Mouse (Mus musculus): ENCODE measurements around the gene Gng10. TPM values are rescaled to one million over a fixed set of nuclear protein-coding genes. Genes with fewer than 3 reads are reported as not detected.

Gng10 gene
- polyA plus RNA-seq, 1 experiment from 2014 or later, result 77.8 TPM

DNA sequence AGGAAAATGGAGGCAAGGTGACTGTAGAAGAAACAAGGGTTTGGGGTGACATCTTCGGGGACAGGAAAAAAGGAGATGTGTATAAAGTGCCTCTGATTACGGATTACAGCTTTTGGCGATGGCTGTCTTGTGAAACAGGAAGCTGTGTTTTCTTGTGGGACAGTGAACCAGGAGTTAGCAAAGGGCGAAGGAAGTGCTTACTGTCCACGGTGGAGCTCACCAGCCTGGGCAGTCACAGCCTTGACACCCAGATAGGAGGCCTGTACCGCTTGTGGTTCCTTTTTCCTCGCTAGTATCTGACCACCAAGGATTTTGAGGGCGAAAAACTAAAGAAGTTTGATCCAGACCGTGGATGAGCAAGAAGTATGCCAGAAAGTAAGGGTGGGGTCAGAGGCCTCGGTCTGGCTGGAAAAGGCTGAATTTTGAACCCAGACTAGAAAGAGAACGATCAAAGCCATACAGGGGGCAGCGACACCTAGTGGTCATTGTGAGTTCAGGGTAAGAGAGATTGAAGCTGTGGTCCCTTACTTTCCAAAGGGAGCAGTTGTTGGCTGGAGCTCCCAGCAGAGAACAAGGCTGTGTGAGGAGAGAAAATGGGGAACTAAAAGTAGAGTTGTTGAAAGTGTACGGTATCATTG, 1.7 kb downstream of the Gng10 start:
- Histone ChIP-seq H3K27me3 (ENCODE audit: insufficient read depth, poor library complexity, severe bottlenecking) (no peaks in the 10 kb centered on the region), H3K27ac (no peak overlapping the region), H3K9me3 (peaks cover 10% of the 10 kb centered on the region; the same call in 1 of the 2 replicates), H3K4me1 (replicated peaks) (peaks cover 15% of the 10 kb centered on the region; the same call in 1 of the 2 replicates), H3K36me3 (peaks cover 16% of the 10 kb centered on the region; the same call in 1 of the 2 replicates), H3K4me3 (no peak overlapping the region)
- peak; percentile 80 for DNase-seq (ENCODE audit: low spot score)
- 50% methylated on average over 13 of the region's 13 CpGs for WGBS

DNA sequence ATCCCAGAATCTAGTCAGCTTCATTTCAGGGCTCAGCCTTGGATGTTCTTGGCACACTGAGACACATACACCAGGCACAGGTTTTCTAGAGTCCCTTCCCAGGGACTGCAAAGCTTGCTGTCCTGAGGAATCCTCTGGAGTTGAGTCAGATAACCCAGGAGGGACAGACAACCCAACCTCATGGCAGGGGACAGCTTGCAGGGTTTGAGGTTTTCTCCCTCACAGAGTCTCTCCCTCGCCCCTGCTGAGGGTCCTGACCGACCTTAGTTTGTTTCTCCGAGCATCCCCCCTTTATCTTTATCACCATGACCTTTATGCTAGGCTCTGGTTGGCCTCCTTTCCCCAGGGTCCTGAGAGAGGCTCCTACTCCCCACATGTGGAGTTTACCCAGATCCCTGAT, 2.6 kb downstream of the Gng10 start:
- no peak overlapping the region for H3K4me3 ChIP-seq
- 70% methylated on average over 3 of the region's 3 CpGs for WGBS
- peaks cover 16% of the 10 kb centered on the region; the same call in 1 of the 2 replicates for H3K36me3 ChIP-seq
- DNase-seq (ENCODE audit: low spot score), result no peak
- H3K4me1 ChIP-seq (replicated peaks), result peaks cover 15% of the 10 kb centered on the region; the same call in 1 of the 2 replicates
- peaks cover 10% of the 10 kb centered on the region; the same call in 1 of the 2 replicates for H3K9me3 ChIP-seq
- H3K27ac ChIP-seq, result no peak overlapping the region
- H3K27me3 ChIP-seq (ENCODE audit: insufficient read depth, poor library complexity, severe bottlenecking), result no peaks in the 10 kb centered on the region

DNA sequence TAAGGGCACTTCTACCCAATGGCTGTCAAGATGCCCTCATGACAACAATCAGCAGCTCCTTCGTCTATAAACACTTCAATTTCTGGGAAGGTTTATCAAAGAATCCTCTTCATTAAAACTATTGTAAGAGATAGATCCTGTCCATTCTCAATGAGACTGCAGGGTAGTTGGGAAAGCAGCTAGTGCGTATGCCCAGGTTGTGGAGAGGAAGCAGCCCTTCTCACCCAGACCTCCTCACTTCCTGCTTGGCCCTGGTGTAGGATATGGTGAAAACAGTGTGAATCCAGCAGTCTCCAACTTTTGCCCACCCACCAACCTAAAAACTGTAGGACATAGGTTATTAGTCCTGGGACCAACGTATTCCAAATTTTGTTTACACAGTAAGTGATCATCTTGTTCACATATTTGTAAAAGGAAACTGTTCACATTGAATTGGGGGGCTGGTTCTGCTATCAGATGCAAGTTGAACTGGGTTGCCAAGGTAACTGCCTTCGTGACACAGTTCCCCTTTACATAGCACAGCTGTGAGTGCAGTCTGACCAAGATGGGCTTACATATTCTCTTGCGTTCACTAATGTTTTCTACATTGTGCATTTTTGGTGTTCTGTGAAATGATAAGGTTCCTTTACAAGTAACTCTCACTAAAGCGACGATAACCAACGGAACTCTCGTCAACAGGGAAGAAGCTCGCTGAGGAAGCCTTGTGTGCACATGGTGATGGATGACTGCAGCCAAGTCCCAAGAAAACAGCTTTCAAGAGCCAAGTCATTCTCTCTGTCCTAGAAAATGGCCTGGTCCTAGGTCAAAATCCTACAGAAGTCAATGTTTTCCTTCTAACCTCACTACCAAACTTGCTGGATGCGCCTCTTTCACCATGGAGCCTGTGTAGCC, 5.8 kb downstream of the Gng10 start:
- H3K4me1 ChIP-seq (replicated peaks), result peaks cover 6% of the 10 kb centered on the region; the same call in 1 of the 2 replicates
- no peaks in the 10 kb centered on the region for H3K27me3 ChIP-seq (ENCODE audit: insufficient read depth, poor library complexity, severe bottlenecking)
- H3K4me3 ChIP-seq, result no peak overlapping the region
- 90% methylated on average over 11 of the region's 11 CpGs for WGBS
- peaks cover 16% of the 10 kb centered on the region; the same call in 1 of the 2 replicates for H3K36me3 ChIP-seq
- DNase-seq (ENCODE audit: low spot score), result no peak
- no peak overlapping the region for H3K27ac ChIP-seq
- no peaks in the 10 kb centered on the region for H3K9me3 ChIP-seq

DNA sequence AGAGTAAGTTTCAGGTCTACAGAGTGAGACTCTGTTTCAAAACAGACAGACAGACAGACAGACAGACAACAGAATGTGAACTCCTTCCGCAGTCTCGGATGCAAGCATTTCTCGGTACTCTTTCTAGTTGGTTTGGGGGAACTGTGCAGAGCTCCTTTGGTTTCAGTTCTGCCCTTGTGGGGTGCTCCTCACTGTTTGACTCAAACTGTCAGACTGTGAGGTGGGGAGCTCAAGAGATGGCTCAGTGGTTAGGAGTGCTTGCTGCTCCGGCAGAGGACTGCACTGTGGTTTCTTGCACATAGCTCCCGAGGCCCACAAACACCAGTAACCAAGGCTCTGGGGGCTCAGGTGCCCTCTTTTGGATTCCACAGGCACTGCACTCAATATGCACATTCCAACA, 8.2 kb downstream of the Gng10 start:
- no peaks in the 10 kb centered on the region for H3K9me3 ChIP-seq
- H3K4me1 ChIP-seq (replicated peaks), result peaks cover 6% of the 10 kb centered on the region
- no peak overlapping the region for H3K27ac ChIP-seq
- H3K4me3 ChIP-seq, result no peak overlapping the region
- H3K36me3 ChIP-seq, result peaks cover 16% of the 10 kb centered on the region; the same call in 1 of the 2 replicates
- 93% methylated on average over 5 of the region's 5 CpGs for WGBS
- DNase-seq (ENCODE audit: low spot score), result no peak
- no peaks in the 10 kb centered on the region for H3K27me3 ChIP-seq (ENCODE audit: insufficient read depth, poor library complexity, severe bottlenecking)

DNA sequence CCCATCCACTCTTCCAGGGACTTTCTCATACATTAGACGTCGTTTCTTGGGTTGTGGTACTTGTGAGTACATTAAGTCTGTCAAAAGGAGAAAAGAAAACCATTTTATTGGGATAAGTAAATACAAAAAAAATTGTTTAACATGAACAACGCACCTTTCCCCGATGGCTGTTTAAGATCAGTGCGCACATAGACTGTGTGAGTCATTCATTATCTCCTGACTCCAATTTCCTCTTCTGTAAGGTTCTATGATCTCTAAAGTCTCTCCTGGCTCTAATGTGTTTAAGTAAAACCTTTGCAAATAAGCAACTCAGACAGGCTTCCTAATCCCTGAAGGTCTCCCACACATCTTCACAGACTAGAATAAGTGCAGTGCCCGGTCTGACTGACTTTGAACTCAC, 9.0 kb downstream of the Gng10 start:
- WGBS, result 92% methylated on average over 6 of the region's 6 CpGs
- Histone ChIP-seq H3K27me3 (ENCODE audit: insufficient read depth, poor library complexity, severe bottlenecking) (no peaks in the 10 kb centered on the region), H3K36me3 (peaks cover 16% of the 10 kb centered on the region; the same call in 1 of the 2 replicates), H3K4me3 (no peak overlapping the region), H3K9me3 (no peaks in the 10 kb centered on the region), H3K4me1 (replicated peaks) (peaks cover 6% of the 10 kb centered on the region), H3K27ac (no peak overlapping the region)
- no peak for DNase-seq (ENCODE audit: low spot score)

DNA sequence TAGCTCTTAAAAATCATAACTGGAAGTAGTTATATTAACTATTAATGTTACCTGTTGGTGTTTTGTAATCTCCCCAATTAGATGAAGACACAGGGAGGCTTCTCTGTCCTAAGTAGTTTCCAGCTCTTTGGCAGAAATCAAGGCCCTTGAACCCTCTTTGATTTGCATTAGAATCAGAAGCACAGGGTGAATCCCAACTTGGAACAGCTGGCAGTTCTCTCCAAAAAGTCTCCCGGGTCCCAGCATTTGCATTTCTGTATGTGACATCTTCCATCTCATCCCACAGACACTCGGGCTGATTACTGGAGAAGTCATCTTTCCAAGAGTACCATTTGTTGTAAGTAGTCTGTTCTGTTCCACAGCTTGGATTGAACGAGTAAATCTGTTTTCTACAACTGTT, 12.3 kb downstream of the Gng10 start:
- no peak overlapping the region for H3K27ac ChIP-seq
- peaks cover 6% of the 10 kb centered on the region for H3K4me1 ChIP-seq (replicated peaks)
- no peak for DNase-seq (ENCODE audit: low spot score)
- no peaks in the 10 kb centered on the region for H3K27me3 ChIP-seq (ENCODE audit: insufficient read depth, poor library complexity, severe bottlenecking)
- no peak overlapping the region for H3K4me3 ChIP-seq
- H3K9me3 ChIP-seq, result no peaks in the 10 kb centered on the region
- H3K36me3 ChIP-seq, result no peaks in the 10 kb centered on the region
- 24% methylated on average over 3 of the region's 3 CpGs for WGBS

DNA sequence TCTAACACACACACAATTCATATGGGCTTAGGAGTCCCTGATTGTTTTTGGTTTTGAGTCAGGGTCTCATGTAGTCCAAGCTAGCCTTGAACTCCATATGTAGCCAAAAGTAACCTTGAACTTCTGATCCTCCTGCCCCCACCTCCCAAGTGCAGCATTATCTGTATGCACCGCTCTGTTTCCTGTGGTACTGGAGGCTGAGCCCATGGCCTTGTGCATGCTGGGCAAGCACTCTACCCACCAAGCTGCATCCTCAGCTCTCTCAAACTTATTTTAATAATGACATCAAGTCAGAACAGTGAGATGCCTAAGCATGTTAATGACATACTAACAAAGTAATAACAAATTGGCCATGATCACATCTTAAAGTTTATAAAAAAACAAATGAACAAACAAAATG, 16.2 kb downstream of the Gng10 start:
- WGBS, result 98% methylated on average over 1 of the region's 1 CpGs

DNA sequence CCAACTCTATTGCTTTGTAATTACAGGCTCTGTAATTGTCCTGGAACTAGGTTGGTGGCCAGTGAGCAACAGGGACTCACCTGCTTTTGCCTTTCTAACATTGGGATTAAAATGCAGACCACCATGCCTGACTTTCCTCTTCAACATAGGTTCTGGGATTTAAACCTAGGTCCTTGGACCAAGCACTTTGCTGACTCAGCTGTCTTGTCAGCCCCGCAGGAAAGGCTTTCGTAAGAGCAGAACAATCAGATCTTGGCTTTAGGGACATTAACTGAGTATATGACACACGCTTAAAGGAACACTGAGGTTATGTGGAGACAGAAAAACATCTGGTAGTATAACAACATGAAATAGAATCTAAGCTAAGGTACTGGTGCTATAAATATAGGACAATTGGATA, 23.0 kb downstream of the Gng10 start:
- H3K9me3 ChIP-seq, result no peaks in the 10 kb centered on the region
- no peaks in the 10 kb centered on the region for H3K36me3 ChIP-seq
- no peak overlapping the region for H3K27ac ChIP-seq
- no peaks in the 10 kb centered on the region for H3K27me3 ChIP-seq (ENCODE audit: insufficient read depth, poor library complexity, severe bottlenecking)
- H3K4me3 ChIP-seq, result no peak overlapping the region
- WGBS, result 88% methylated on average over 3 of the region's 3 CpGs
- no peak for DNase-seq (ENCODE audit: low spot score)
- H3K4me1 ChIP-seq (replicated peaks), result no peaks in the 10 kb centered on the region

More for the DNA sequence above, 16.2 kb downstream of the Gng10 start:
- no peak overlapping the region for H3K27ac ChIP-seq
- no peaks in the 10 kb centered on the region for H3K27me3 ChIP-seq (ENCODE audit: insufficient read depth, poor library complexity, severe bottlenecking)
- DNase-seq (ENCODE audit: low spot score), result no peak
- H3K4me1 ChIP-seq (replicated peaks), result peaks cover 6% of the 10 kb centered on the region
- no peak overlapping the region for H3K4me3 ChIP-seq
- H3K36me3 ChIP-seq, result no peaks in the 10 kb centered on the region
- no peaks in the 10 kb centered on the region for H3K9me3 ChIP-seq

DNA sequence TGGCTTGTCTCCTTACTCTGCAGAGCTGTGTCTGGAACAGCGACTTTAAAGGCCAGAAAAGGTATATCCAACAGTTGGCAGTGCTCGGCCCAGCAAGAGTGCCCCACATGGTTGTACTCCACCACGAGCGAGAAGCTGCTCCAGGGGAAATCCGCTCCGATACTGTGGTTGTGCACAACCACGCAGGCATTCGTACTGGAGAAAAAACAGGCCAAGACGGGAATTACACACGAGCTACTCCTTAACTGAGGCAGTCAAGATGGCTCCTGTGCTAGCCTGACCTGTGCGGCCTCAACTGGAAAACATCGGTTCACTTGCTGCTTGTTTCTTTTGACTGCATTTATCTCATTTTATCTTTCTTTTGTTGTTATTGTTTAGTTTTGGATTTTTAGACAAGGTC, 27.6 kb downstream of the Gng10 start:
- DNase-seq (ENCODE audit: low spot score), result no peak
- Histone ChIP-seq H3K4me1 (replicated peaks) (no peaks in the 10 kb centered on the region), H3K27me3 (ENCODE audit: insufficient read depth, poor library complexity, severe bottlenecking) (no peaks in the 10 kb centered on the region), H3K36me3 (no peaks in the 10 kb centered on the region), H3K4me3 (no peak overlapping the region), H3K9me3 (no peaks in the 10 kb centered on the region), H3K27ac (no peak overlapping the region)
- 72% methylated on average over 12 of the region's 12 CpGs for WGBS

DNA sequence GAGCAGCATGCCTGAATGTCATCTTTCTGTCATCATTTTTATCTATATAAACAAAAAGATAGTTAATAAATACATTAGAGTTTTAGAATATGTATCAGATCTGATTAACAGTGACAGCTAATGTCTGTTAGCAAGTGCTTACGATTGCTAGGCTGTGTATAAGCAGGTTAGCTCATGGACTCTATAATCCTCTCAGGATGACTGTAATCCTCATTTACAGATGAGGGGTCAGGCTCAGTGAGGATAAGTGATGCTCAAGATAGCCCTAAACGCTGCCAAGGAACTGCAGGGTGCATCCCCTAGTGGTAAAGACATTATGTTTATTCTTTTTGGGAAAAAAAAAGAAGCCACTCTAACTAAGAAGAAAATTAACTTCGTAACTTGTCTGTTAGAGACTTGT, 34.4 kb downstream of the Gng10 start:
- Histone ChIP-seq H3K27me3 (ENCODE audit: insufficient read depth, poor library complexity, severe bottlenecking) (no peaks in the 10 kb centered on the region), H3K9me3 (no peaks in the 10 kb centered on the region), H3K4me3 (no peak overlapping the region), H3K27ac (no peak overlapping the region), H3K36me3 (no peaks in the 10 kb centered on the region), H3K4me1 (replicated peaks) (no peaks in the 10 kb centered on the region)
- no peak for DNase-seq (ENCODE audit: low spot score)
- WGBS, result 54% methylated on average over 3 of the region's 3 CpGs

DNA sequence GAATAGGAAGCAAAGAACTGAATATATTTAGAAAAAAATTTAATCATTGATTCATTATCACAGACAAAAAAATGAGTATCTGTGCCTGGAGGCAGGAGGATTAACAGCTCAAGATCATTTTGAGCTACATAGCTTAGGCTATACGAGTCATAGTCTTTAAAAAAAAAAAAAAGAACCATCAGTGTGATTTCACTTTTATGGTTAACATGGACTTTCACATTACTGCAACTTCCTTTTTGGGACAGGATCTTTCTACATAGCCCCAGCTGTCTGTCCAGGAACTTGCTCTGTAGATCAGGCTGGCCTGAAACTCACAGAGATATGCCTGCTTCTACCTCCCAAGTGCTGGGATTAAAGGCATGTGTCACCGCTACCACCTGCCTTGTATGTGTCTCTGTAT, 48.5 kb downstream of the Gng10 start:
- no peak overlapping the region for H3K4me3 ChIP-seq
- no peaks in the 10 kb centered on the region for H3K36me3 ChIP-seq
- H3K27ac ChIP-seq, result no peak overlapping the region
- no peaks in the 10 kb centered on the region for H3K4me1 ChIP-seq (replicated peaks)
- H3K9me3 ChIP-seq, result no peaks in the 10 kb centered on the region
- no peak for DNase-seq (ENCODE audit: low spot score)
- no peaks in the 10 kb centered on the region for H3K27me3 ChIP-seq (ENCODE audit: insufficient read depth, poor library complexity, severe bottlenecking)
- 80% methylated on average over 2 of the region's 2 CpGs for WGBS

DNA sequence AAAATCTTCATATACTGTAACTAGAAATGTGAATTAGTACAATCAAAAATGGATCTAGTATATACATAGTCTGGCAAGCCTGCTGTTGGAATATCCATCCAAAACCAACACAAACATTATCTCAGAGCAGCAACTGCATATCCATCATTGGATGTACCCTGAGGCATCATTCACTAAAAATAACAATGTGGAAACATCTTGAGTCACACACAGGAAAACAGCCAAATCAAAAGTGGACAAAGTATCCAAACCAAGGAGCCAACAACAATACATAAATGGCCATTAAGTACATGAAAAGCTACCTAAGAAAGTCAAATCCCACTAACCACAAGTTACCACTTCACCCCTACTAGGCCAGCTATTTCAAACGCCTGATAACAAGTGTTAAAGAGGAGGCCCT, 54.5 kb downstream of the Gng10 start:
- no peak overlapping the region for H3K4me3 ChIP-seq
- no peaks in the 10 kb centered on the region for H3K9me3 ChIP-seq
- 49% methylated on average over 1 of the region's 1 CpGs for WGBS
- H3K27ac ChIP-seq, result no peak overlapping the region
- no peaks in the 10 kb centered on the region for H3K36me3 ChIP-seq
- H3K4me1 ChIP-seq (replicated peaks), result no peaks in the 10 kb centered on the region
- no peaks in the 10 kb centered on the region for H3K27me3 ChIP-seq (ENCODE audit: insufficient read depth, poor library complexity, severe bottlenecking)
- DNase-seq (ENCODE audit: low spot score), result no peak
